Mouse (Mus musculus) heart, embryonic 15.5 days (tissue): Measurements from ENCODE around the gene Krt32. TPM values are rescaled to one million over a fixed set of nuclear protein-coding genes. Genes with fewer than 3 reads are reported as not detected.

ENCODE experiments used
- ATAC-seq: fragments of 200-750 bp; cut with Nextera tagmentation; replicated peaks from 2 replicates; pipeline ENCODE4 v1.8.0; 2017; ENCODE audit warnings: low read depth, moderate TSS enrichment; ENCODE audit not compliant: insufficient number of reproducible peaks, insufficient read depth, low FRiP score
- H3K27ac ChIP-seq: fragments of 300-500 bp; sonication (generic); 2 replicates; pipeline ENCODE4 v1.5.1; 2015; ENCODE audit warnings: mild to moderate bottlenecking, inconsistent platforms
- H3K27me3 ChIP-seq: fragments of 300-500 bp; sonication (generic); 2 replicates; pipeline ENCODE4 v1.6.1; 2015; ENCODE audit warnings: inconsistent platforms
- H3K36me3 ChIP-seq: fragments of 300-500 bp; sonication (generic); 2 replicates; pipeline ENCODE4 v1.6.1; 2015; ENCODE audit warnings: mild to moderate bottlenecking, inconsistent platforms
- H3K4me1 ChIP-seq: fragments of 300-500 bp; sonication (generic); replicated peaks from 2 replicates; pipeline ENCODE4 v1.6.1; 2015; ENCODE audit warnings: inconsistent platforms
- H3K4me2 ChIP-seq: fragments of 300-500 bp; sonication (generic); 2 replicates; pipeline ENCODE4 v1.6.1; 2015; ENCODE audit warnings: inconsistent platforms, mild to moderate bottlenecking, moderate library complexity
- H3K4me3 ChIP-seq: fragments of 300-500 bp; sonication (generic); 2 replicates; pipeline ENCODE4 v1.5.1; 2015; ENCODE audit warnings: mild to moderate bottlenecking, inconsistent platforms
- H3K9ac ChIP-seq: fragments of 300-500 bp; sonication (generic); 2 replicates; pipeline ENCODE4 v1.6.1; 2015; ENCODE audit warnings: mild to moderate bottlenecking, inconsistent platforms
- H3K9me3 ChIP-seq: fragments of 300-500 bp; sonication (generic); replicated peaks from 2 replicates; pipeline ENCODE4 v1.6.1; 2016; ENCODE audit warnings: inconsistent platforms
- WGBS: fragments of 180-500 bp; shearing (Covaris S2); methylation state at CpG from one replicate; pipeline ENCODE4 v1.1.7; 2015; ENCODE audit warnings: mixed read lengths; 5-methylcytosine and 5-hydroxymethylcytosine counted together
- polyA plus RNA-seq: library from polyadenylated mRNA; unstranded; fragments of >200 nt; fragmentation: Nextera tagmentation; extraction: Ambion mirVana; gene quantifications from 2 replicates; pipeline ENCODE4 v1.2.1, GENCODE M21; 2015

The Krt32 gene
- polyA plus RNA-seq, 1 experiment from 2014 or later = not detected

- WGBS = 61% methylated on average over 2 of the region's 2 CpGs
- ATAC-seq = no peak
- H3K9ac ChIP-seq = no peak overlapping the region
- no peaks in the 10 kb centered on the region for H3K36me3 ChIP-seq
- peaks cover 7% of the 10 kb centered on the region for H3K4me1 ChIP-seq
- no peak overlapping the region for H3K4me2 ChIP-seq
- H3K27ac ChIP-seq = no peak overlapping the region
- no peak overlapping the region for H3K4me3 ChIP-seq
- no peaks in the 10 kb centered on the region for H3K9me3 ChIP-seq
- no peaks in the 10 kb centered on the region; the same call in 1 of the 2 replicates for H3K27me3 ChIP-seq
These were observed 40.8 kb downstream of the Krt32 start for GRCm38 (mm10) chr11:100047193-100047592.

- Histone ChIP-seq H3K36me3 (no peaks in the 10 kb centered on the region), H3K9ac (no peak overlapping the region), H3K4me1 (peaks cover 7% of the 10 kb centered on the region), H3K9me3 (no peaks in the 10 kb centered on the region), H3K4me3 (no peak overlapping the region), H3K27ac (no peak overlapping the region), H3K4me2 (0 out of 2 replicates have a peak overlapping the region, but pooled peaks have one; percentile 8), H3K27me3 (no peaks in the 10 kb centered on the region)
- no peak for ATAC-seq
- 39% methylated on average over 6 of the region's 6 CpGs for WGBS
These were observed 41.6 kb downstream of the Krt32 start for GRCm38 (mm10) chr11:100046303-100046866.

GRCm38 (mm10) chr11:100041454-100041853 is 46.6 kb downstream of the Krt32 start, which contains the start of gene Krt34:
TSS of gene Krt34 (minus strand) at chr11:100041554.
- no peaks in the 10 kb centered on the region for H3K36me3 ChIP-seq
- no peak within 1 kb of the TSS for H3K4me3 ChIP-seq

More at GRCm38 (mm10) chr11:100041454-100041853, 46.6 kb downstream of the Krt32 start, which contains the start of gene Krt34:
- WGBS = 81% methylated on average over 6 of the region's 6 CpGs
- Histone ChIP-seq H3K27ac (no peak within 1 kb of the TSS), H3K4me2 (no peak within 1 kb of the TSS), H3K27me3 (no peaks in the 10 kb centered on the region), H3K9me3 (no peaks in the 10 kb centered on the region), H3K4me1 (peaks cover 1% of the 10 kb centered on the region; the same call in 1 of the 2 replicates), H3K9ac (no peak within 1 kb of the TSS)
- ATAC-seq = no peak

Other genes starting within 250 kb of the Krt32 start
- gene Krtap4-16, start 236.6 kb downstream of the Krt32 start, polyA plus RNA-seq = not detected in 2 replicates
- not detected in 2 replicates for gene Gm11568, start 230.3 kb downstream of the Krt32 start, polyA plus RNA-seq
- not detected in 2 replicates for gene Gm11559, start 223.8 kb downstream of the Krt32 start, polyA plus RNA-seq
- gene Krtap9-1, start 214.8 kb downstream of the Krt32 start, polyA plus RNA-seq = not detected in 2 replicates
- not detected in 2 replicates for gene Gm11567, start 209.0 kb downstream of the Krt32 start, polyA plus RNA-seq
- not detected in 2 replicates for gene Krtap31-1, start 180.3 kb downstream of the Krt32 start, polyA plus RNA-seq
- not detected in 2 replicates for gene Gm11565, start 173.5 kb downstream of the Krt32 start, polyA plus RNA-seq
- gene Krtap31-2, start 151.9 kb downstream of the Krt32 start, polyA plus RNA-seq = not detected in 2 replicates
- gene Krtap9-5, start 139.8 kb downstream of the Krt32 start, polyA plus RNA-seq = not detected in 2 replicates
- gene Krtap29-1, start 109.2 kb downstream of the Krt32 start, polyA plus RNA-seq = not detected in 2 replicates
- gene Krtap16-1, start 101.6 kb downstream of the Krt32 start, polyA plus RNA-seq = not detected in 2 replicates
- 0.76 TPM in 1 of 2 replicates, not detected in the other for gene Krtap17-1, start 94.2 kb downstream of the Krt32 start, polyA plus RNA-seq
- gene Krt33a, start 72.0 kb downstream of the Krt32 start, polyA plus RNA-seq = not detected in 2 replicates
- 0.09 TPM in 1 of 2 replicates, not detected in the other for gene Krt33b, start 58.4 kb downstream of the Krt32 start, polyA plus RNA-seq
- gene Krt34, start 46.7 kb downstream of the Krt32 start, polyA plus RNA-seq = not detected in 2 replicates
- not detected in 2 replicates for gene Krt31, start 37.7 kb downstream of the Krt32 start, polyA plus RNA-seq
- not detected in 2 replicates for gene Krt35, start 8.0 kb upstream of the Krt32 start, polyA plus RNA-seq
- 0.10 TPM in 1 of 2 replicates, not detected in the other for gene Krt36, start 17.4 kb upstream of the Krt32 start, polyA plus RNA-seq
- gene Krt13, start 33.3 kb upstream of the Krt32 start, polyA plus RNA-seq = 0.45 and 0.62 TPM in 2 replicates
- 4.2 and 20.2 TPM in 2 replicates for gene Krt15, start 47.7 kb upstream of the Krt32 start, polyA plus RNA-seq
- 42.6 and 82.2 TPM in 2 replicates for gene Krt19, start 60.4 kb upstream of the Krt32 start, polyA plus RNA-seq
- not detected in 2 replicates for gene Krt9, start 105.0 kb upstream of the Krt32 start, polyA plus RNA-seq
- 3.0 and 4.8 TPM in 2 replicates for gene Krt14, start 119.3 kb upstream of the Krt32 start, polyA plus RNA-seq
- gene Krt16, start 160.7 kb upstream of the Krt32 start, polyA plus RNA-seq = 0.27 TPM in 1 of 2 replicates, not detected in the other
- 5.2 and 42.7 TPM in 2 replicates for gene Krt17, start 172.8 kb upstream of the Krt32 start, polyA plus RNA-seq
- gene Krt42, start 181.6 kb upstream of the Krt32 start, polyA plus RNA-seq = not detected in 2 replicates
- 1,413 and 1,738 TPM in 2 replicates for gene Eif1, start 231.7 kb upstream of the Krt32 start, polyA plus RNA-seq
- gene Gast, start 246.2 kb upstream of the Krt32 start, polyA plus RNA-seq = not detected in 2 replicates